Mouse (Mus musculus) liver, postnatal 0 days (tissue): ENCODE results near the gene Pofut2.

Experiments
- CTCF ChIP-seq: sonication (generic); IDR thresholded peaks from 2 replicates; pipeline ENCODE4 v1.5.1; 2016; ENCODE audit warnings: antibody characterized with exemption, low read depth
- EP300 ChIP-seq: IDR thresholded peaks from 2 replicates; pipeline ENCODE4 v1.6.1; 2016; ENCODE audit warnings: antibody characterized with exemption, low read depth, mild to moderate bottlenecking

GRCm38 (mm10) chr10:77222963-77223552 lies 36.0 kb upstream of the Pofut2 start:
- TF ChIP-seq EP300 (no peak), CTCF (no peak)
